Mouse (Mus musculus) heart, adult 2 months (tissue): ENCODE measurements at regions not wholly inside any gene's neighbourhood (a gene's known extent, or its start where the extent isn't known, plus 50 kb on each side); places are given as distances from the start of the nearest gene placed in this dataset.

Experiments used
- CTCF ChIP-seq: fragments of 200-600 bp; IDR thresholded peaks from 2 replicates; pipeline ENCODE4 v1.8.1; 2022; ENCODE audit warnings: antibody characterized with exemption, mild to moderate bottlenecking, moderate library complexity
- EP300 ChIP-seq: fragments of 200-500 bp; IDR thresholded peaks from 2 replicates; pipeline ENCODE4 v1.6.1; 2011; ENCODE audit warnings: low read depth, low read length, control low read depth; ENCODE audit not compliant: insufficient read depth
- POLR2A ChIP-seq: fragments of 200-500 bp; IDR thresholded peaks from 2 replicates; pipeline ENCODE4 v1.6.1; 2011; ENCODE audit warnings: mild to moderate bottlenecking, low read depth, low read length, control low read depth; ENCODE audit not compliant: insufficient read depth

GRCm38 (mm10) chr11:45752791-45753190 is 99.1 kb upstream of the Clint1 start:
- TF ChIP-seq CTCF (no peak), POLR2A (no peak), EP300 (no peak)
